Mouse (Mus musculus) ES-E14 (cell line): ENCODE measurements at regions not wholly inside any gene's neighbourhood (a gene's known extent, or its start where the extent isn't known, plus 50 kb on each side); places are given as distances from the start of the nearest gene placed in this dataset.

ENCODE experiments used
- HCFC1 ChIP-seq: IDR thresholded peaks from 2 replicates; pipeline ENCODE4 v1.6.1; 2012; ENCODE audit warnings: low read length, inconsistent platforms, borderline replicate concordance; ENCODE audit not compliant: insufficient read depth
- MAFK ChIP-seq: IDR thresholded peaks from 2 replicates; pipeline ENCODE4 v1.6.1; 2014; ENCODE audit warnings: mild to moderate bottlenecking, low read depth, low read length, inconsistent platforms; ENCODE audit not compliant: insufficient read depth
- ZC3H11A ChIP-seq: IDR thresholded peaks from 2 replicates; pipeline ENCODE4 v1.6.1; 2012; ENCODE audit warnings: low read depth, mild to moderate bottlenecking, inconsistent platforms, low read length, borderline replicate concordance

DNA sequence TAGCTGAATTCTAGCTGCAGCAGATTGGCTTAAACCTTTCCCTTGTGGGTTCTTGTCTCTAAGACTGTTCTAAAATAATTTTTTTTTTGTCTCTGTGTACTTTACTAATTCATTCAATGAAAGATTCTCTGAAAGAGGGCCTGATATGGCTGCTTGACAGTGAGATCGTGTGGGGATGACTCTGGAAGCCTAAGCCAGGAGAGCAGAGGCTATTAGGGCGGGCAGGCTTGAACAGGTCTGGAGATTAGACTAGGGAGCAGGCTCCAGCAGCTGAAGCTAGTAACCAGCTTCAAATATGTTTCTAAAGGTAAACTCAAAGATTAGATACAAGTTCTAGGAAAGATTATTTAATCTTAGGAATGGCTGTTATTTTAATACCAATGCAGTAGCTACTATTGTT is 491.9 kb downstream of the Plcl1 start:
- no peak for TF ChIP-seq HCFC1
- TF ChIP-seq ZC3H11A, result no peak
- no peak for TF ChIP-seq MAFK
